Mouse (Mus musculus) kidney, postnatal 36 days (tissue): ENCODE data around the gene Cyp4f14.

Experiments
- DNase-seq, 2 experiments: peaks; one replicate each; pipeline ENCODE4 v3.0.0; 2021 to 2022; ENCODE audit warnings: mixed read lengths in 2 of 2

The Cyp4f14 gene

DNA sequence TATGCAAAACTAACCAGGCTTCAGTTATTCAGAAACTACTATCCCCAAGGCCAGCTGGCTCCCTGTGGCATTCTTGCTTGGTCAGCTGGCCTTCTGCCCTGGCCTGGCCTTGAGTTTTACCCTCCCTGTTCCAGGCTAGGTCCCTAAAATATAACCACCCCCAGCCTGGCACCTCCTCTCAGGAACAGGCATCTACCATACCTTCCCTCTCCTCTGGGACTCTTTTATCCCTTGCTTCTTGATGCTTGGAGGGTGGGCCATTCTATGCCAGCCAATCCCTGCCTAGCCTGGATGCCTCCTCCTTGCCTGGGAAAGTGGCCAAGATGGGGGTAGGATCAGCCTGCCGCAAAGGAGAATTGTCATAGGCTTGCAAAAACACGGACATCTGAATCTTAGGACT is at the start of gene Cyp4f14:
Gene Cyp4f14, minus strand, starts transcription at position 212 of the 400 bp plus-strand sequence.
- peak; percentile 72 to 82 for DNase-seq

DNA sequence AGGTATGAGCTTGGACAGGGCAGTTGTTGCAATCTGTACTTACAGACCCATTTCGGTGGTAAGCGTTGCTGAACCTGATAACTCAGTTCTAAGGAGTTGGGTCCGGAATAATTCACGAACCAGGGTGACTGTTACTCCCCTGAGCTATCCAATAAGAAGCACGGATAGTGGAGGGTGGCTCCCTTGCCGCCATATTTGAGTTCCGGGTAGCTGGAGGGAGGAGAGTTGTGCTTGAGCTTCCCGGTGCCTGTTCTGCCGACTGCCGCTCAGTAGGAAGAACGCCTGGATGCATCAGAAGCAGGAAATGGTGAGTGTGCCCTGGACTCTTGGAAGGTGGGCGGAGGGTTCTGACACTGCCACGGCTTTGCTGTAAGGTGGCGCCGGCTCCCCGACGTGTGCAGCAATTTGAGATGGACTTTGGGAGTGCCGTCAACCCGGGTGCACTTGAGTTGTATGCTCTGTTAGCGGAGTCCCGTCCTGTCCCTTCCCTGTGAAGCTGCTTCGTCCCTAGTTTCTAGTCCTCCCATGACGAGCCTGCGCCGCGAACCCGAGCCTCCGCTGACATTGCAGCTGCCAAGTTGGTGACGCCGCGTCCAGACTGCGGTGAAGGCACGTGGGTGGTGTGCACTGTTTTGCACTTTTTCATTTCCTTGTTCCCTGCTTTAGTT is 48.6 kb upstream of the Cyp4f14 start, which contains the start of gene Zfp472:
Gene Zfp472, plus strand, starts transcription at position 192 of the 668 bp plus-strand sequence.
- peak; percentile 90 to 94 for DNase-seq

DNA sequence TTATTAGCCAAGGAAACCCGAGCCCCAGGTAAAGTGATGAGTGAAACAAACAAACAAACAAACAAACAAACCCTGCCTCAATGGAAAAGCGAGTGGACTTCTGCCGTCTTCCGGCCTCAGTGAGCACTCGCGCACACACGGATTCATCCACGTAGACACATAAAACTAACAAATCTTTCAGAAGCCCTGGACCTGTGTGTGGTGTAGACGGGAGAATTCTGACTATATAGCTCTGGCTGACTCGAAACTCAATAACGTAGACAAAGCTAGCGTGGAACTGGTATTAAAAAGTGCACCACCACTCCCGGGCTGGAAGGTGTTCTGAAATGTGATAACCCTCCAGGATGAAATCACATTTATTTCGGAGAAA is 48.1 kb upstream of the Cyp4f14 start:
- peak in 1 of 2 experiments; percentile 43 for DNase-seq

DNA sequence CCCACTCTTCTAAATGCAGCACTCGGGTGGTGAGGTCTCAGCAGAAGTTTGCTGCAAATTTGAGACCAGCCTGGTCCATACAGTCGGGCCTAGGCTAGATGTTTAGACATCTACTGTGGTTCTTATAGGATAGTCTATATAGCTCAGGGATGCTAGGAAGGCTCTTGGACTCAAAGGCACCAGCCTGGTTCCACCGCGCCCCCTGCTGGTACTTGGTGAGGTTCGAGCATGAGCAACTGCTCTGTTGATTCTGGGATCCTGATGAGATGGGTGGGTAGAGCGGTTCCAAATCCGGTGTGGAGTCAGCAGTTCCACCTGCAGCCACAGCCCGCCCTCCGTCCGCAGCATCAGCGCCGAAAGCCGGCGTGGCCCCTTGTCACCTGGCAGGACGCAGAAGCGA is 34.3 kb upstream of the Cyp4f14 start:
- peak; percentile 85 to 97 for DNase-seq

GRCm38 (mm10) chr17:32951006-32951405 is 33.9 kb upstream of the Cyp4f14 start:
- no peak for DNase-seq

DNA sequence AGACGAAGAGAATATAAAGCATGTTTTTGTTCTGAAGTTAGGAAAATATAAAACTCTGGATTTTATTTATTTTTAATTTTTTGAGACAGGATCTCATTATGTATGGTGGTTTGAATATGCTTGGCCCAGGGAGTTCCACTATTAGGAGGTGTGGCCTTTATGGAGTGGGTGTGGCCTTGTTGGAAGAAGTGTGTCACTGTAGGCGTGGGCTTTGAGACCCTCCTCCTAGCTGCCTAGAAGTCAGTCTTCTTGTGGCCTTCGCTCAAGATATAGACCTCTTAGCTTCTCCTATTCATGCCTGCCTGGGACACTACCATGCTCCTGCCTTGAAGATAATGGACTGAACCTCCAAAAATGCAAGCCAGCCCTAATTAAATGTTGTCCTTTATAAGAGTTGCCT is 33.0 kb upstream of the Cyp4f14 start:
- DNase-seq: no peak

DNA sequence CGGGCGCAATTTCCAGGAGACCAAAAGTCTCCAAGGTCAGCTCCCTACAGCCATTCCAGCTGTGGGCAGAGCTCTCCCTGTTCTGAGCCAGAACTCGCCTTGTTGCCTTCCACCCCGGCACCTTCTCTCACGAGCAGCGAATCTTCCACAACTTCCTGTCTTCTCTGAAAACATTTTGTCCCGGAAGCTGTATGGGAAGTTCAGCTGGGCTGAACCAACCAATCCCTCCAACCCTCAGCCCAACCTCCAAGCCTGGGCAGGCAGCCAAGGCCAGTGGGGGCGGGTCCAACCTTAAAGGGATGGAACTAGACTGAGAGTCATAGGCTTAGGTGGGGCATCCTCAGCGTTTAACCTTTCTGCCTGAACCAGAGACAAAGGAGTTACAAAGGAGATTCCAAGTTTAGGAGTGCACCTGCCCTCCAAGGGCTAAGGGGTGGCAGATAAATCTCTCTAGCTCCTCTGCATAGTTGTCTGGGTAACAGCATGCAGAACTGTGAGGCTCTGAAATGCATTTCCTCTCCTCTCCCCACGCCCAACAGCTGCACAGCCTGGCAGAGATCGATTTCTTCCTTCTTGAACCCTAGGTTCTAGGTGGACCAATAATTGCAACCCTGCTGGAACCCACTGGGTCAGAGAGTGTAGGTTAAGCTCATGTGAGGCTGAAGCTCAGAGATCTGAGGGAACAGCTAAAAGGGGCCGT is 30.2 kb upstream of the Cyp4f14 start, which contains the start of gene Cyp4f13:
Gene Cyp4f13, minus strand, starts transcription at position 188 of the 700 bp plus-strand sequence.
- DNase-seq: peak; percentile 98 to 100

GRCm38 (mm10) chr17:32946716-32947115 is 29.6 kb upstream of the Cyp4f14 start:
- DNase-seq: no peak

GRCm38 (mm10) chr17:32944402-32945035 is 27.4 kb upstream of the Cyp4f14 start:
- DNase-seq: no peak

DNA sequence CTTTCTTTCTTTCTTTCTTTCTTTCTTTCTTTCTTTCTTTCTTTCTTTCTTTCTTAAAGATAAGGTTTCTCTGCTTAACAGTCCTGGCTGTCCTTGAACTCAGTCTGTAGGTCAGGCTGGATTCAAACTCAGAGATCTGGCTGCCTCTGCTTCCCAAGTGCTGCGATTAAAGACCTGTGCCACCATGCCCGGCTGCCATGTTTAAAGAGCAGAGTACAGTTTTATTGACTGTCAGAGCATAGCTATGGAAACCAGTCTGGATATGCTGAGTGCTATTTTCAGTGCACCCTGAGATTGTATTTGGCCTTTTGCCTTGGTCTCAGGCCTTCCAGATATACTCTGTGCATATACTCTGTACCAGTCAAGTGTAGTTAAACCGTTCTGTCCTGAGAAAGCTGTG is 26.5 kb upstream of the Cyp4f14 start:
- no peak for DNase-seq

- DNase-seq: no peak
Measured at GRCm38 (mm10) chr17:32939831-32940230, 22.7 kb upstream of the Cyp4f14 start.

GRCm38 (mm10) chr17:32927803-32928202 is 10.7 kb upstream of the Cyp4f14 start:
- no peak for DNase-seq

- peak; percentile 71 to 83 for DNase-seq
Measured at GRCm38 (mm10) chr17:32924658-32925312, 7.6 kb upstream of the Cyp4f14 start.

GRCm38 (mm10) chr17:32923681-32924080 is 6.5 kb upstream of the Cyp4f14 start:
- DNase-seq: no peak

DNA sequence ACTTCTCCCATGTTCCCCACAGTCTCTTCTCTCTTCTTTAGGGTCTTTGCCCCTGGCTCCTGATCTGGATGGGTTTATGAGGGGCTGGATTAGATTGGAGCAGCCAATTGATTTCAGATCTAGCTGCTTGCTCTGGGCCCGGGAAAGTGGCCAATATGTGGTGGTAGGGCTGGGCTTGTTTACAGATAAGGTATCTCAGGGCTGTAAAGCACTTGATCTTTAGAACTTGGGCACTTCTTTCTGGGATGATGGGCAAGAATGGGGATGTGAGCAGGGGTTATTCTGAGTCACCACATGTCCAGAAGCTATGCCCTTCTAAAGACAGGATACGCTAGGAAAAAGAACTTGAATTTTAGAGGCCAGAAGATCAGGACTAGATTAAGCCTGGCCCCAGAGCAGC is 2.0 kb upstream of the Cyp4f14 start:
- DNase-seq: no peak

DNA sequence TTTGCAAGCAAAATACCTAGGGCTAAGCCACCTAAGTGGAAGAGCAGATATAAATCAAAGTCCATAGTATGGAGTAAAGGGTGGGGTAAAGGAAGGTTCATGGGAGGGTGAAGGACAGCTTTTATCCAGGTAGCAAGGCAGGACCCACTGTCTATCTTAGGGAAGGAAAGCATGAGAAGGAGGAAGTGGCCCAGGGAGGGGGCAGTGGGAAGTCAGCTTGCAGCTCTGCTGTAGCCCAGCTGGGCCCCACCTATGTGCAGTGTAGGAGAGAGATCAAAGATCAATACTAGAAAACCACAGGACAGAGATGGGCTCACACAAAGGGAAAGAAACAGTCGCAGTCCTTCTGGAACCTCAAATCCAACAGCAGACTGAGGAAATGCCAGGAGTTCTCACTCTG is 1.1 kb downstream of the Cyp4f14 start:
- no peak for DNase-seq

DNA sequence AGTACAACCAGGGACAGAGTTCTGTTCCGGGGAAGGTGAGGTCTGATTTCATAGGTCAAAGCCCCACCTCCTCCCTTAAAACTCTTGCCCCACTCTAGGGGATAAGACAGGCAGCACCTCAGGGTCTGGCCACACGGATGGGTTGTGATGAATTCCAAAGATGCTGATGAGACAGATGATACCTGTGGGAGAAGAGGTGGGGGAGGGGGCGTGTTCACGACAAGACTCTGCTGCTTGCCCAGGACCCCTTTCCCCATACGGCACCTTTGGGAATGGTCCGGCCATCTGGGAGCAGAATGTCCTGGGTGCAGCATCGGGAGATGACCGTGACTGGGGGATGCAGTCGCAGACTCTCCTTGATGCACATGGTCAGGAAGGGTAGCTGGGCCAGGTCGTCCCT is 11.0 kb downstream of the Cyp4f14 start:
- DNase-seq: no peak

DNA sequence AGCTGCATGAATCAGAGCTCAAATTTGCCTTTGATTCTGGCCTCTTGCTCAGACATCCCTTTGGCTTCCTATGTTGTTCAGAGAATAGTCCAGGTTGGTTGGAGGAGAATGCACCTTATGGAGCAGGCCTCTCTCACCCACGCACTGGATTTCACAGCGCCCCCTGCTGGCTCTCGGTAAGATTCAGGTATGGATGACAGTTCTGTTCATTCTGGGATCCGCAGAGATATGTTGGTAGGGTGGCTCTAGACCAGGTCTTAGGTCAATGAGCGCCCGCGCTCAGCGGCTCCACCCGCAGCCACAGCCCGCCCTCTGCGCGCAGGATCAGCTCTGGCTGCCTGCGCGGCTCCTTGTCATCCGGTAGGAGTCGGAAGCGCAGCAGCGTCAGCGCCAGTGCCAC is 11.9 kb downstream of the Cyp4f14 start:
- DNase-seq: peak; percentile 54 to 87

GRCm38 (mm10) chr17:32904414-32904813 is 12.7 kb downstream of the Cyp4f14 start:
- peak in 1 of 2 experiments; percentile 19 for DNase-seq

DNA sequence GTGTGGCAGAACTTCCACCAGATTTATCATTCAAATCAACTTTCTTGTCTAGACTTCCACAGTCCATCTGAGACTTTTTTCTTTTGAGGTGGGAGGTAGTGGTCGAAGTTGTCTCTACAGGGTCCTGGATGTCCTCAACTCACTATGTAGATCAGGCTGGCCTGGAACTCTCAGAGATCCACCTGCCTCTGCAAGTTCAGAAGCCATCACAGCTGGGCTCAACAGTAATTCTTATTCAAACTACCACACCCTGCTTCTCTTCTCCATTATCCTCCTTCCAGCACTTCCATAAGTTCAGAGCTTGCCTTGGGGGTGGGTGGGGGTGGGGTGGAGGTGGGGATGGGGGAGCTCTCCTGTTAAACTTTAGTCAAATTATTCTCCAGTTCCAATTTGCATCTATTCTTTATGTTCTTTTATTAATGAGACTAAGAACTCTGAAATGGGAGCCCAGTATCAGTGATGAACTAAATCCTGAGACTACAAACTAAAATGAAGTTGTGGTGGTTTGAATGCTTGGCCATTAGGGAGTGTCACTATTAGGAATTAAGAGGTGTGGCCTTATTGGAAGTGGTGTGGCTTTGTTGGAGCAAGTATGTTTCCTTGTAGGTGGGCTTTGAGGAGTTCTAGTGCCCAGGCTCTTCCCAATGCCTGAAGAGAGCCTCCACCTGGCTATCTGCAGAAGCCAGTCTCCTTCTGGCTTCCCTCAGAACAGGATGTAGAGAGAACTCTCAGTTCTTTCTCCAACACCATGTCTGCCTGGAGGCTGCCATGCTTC is 15.2 kb downstream of the Cyp4f14 start:
- DNase-seq: no peak

GRCm38 (mm10) chr17:32895421-32895820 is 21.7 kb downstream of the Cyp4f14 start:
- DNase-seq: no peak

DNA sequence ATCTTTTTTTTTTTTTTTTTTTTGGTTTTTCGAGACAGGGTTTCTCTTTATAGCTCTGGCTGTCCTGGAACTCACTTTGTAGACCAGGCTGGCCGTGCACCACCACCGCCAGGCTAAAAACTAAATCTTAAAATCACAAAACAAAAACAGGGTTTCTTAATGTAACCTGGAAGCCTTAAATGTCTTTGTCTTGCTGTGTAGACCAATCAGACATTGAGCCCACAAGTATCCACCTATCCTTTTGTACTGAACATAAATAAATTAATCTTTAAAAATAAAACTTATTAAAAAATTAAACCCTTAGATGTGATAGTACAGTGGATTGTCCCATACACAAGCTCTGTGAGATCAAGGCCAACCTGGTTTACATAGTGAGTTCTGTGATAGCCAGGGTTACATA is 23.2 kb downstream of the Cyp4f14 start:
- no peak for DNase-seq
